Mouse (Mus musculus) spleen, embryonic (tissue): ENCODE data around the gene Noct.

Experiments used
- CTCF ChIA-PET: fragments of 350-600 bp; sonication (Branson Sonifier 250); formaldehyde crosslinking; loops from one replicate; lab custom pipeline; 2022; lab: Charles Lee

Noct gene

DNA sequence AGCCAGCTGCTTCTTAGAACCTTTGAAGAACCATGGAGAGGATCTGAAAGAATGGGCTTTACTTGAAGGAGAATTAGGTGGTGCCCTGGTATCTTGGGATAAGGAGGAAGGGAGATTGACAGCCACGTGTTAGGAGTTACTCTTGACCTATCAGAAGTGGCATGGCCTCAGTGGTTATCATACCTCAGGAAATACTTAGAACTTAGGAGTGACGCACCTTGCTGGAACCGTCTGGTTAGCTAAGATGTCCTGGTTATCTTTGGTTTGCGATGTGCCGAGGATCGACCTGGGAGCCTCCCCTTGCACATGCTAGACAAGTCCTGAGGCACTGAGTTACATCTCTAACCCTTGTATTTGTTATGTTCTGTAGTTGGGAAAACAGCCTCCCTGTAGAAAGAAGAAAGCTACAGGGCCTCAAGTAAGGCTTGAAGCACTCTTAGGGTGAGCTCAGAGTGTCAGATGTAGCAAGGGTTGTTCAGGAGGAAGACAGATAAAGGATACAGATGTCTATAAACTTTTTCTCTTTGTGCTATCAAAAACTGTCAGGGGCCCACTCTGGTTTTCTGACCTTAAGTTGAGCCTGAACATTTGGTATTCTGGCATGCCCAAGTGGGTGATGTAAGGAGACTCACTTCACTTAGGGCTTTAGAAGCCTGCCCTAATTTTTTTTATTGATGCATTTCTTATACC is 6.0 kb downstream of the Noct start:
- CTCF ChIA-PET, result interaction anchor here (1.0 kb wide), 1 partner anchor 178 kb away, joined by 3 read pairs; no protein-coding TSS in a partner anchor

DNA sequence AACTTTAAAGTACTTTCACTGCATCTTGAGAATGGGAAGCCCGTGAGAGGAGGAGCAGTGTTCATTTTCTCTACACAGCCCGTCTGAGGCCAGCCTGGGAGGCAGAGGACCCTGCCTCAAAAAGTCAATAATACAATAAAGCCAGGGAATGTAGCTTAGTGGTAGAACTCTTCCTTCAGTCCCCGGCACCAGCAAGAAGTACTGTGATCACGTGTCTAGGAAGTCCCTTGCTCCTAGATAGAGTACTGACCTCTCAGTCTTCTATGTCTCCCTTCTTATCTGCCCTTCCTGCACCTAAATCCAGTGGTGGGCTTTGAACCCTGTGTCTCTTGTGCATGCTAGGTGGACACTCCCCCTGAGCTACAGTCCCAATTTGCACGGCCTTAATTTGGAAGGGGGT is 6.6 kb downstream of the Noct start:
- CTCF ChIA-PET, result no interaction called here

DNA sequence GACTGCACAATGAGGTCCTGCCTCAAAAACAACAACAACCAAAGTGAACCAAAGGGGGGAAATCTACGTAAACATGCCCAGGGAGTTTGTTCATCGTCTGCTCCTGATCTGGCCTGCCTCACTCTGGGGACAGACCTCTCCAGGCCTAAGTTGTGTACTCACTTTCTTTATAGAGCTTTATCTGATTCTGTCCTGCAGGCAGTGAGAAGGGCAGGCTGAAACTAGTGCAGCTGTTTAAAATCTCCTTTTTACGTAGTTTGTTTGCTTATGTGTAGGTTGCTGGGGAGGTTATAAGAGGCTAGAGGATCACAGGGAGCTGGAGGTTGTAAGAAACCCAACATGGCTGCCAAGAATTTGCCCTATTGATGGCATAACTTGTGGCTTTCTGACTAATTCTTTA is 7.3 kb downstream of the Noct start:
- CTCF ChIA-PET, result no interaction called here

DNA sequence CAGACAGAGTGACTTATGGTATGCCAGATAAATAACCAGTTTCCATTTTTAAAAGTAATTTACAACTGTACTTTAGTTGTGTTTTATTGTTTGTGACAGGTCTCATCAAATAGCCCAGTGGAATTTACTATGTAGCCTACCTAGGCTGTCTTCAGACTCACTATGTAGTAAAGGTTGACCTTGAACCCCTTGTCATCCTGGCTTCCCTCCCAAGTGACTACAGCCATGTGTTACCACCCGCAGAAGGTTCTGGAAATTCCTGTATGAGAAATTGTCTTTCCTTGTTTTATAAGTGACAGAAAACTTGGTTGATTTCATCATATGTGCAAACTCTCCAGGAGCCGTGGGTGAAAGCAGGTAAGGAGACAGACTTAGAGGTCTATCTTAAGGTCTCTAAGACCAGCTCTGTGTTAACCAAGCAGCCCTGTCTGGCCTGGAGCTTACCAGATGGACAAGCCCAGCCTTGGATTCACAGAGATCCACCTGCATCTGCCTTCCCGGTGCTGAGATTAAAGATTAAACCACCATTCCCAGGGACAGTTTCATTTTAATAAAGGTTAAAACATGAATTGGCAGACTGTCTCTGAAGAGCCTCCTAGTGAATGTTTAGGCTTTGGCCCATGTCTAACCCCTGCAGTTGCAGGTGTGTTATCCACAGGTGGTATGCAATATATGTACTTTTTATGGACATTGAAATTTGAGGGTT is 8.1 kb downstream of the Noct start:
- CTCF ChIA-PET, result interaction anchor here (1.0 kb wide), 1 partner anchor 132 kb away, joined by 4 read pairs; no protein-coding TSS in a partner anchor

DNA sequence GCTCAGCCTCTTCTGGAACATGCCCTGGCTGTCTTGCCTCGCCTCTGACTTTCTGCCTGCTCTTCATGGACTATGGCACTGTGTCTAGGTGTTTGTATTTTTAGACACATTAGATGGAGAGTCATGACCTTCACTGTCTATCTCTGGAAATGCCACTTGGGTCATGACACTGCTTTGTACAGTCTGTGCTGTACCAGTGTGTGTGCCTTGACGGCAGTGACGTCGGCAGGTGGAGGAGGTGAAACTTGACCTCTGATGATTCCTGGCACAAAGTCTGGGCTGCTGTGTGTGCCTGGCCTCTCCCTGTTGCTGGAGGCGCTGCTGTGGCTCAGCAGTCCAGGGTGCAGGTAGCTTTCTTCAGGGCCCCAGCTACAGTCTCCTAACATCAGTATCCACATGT is 9.2 kb downstream of the Noct start:
- CTCF ChIA-PET, result interaction anchor here (1.0 kb wide), 1 partner anchor 131 kb away, joined by 4 read pairs; no protein-coding TSS in a partner anchor

DNA sequence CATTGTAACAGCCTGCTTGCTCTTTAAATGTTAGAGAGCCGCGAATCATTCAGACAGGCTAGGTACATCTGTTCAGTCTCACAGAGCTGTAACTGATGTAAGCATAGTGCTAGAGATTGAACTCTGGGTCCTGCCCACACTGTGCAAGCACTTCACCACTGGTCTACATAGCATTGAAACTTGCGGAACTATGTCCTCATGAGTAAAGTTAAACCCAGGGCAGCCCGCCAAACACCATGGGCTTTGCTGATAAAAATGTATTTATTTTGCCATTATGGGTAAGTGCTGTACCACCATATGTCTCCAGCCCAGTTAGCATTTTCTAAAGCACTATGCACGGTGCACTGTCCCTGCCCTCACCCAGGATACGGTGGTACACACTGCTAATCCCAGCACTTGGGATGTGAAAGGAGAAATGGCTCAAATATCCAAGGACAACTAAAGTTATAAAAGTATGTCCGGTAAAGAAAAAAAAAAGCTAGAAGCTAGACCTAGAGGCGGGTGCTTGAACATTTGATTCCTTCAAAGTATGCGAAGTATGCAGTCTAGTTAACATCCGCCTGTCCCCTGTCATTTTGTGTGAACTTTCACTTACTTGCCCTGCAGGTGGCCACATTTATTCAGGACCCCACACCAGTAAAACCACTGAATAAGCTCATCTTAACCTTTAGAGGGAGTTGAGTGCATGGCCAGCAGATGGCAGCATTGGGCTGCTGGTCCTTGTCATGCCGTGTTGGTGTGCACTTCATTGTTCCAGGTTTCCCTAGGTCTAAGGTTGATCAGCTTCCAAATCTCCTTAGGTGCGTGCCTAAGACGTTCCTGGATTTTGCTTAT is 9.9 kb downstream of the Noct start:
- CTCF ChIA-PET, result interaction anchor here (0.5 kb wide), 1 partner anchor 32 kb away, joined by 4 read pairs; no protein-coding TSS in a partner anchor

DNA sequence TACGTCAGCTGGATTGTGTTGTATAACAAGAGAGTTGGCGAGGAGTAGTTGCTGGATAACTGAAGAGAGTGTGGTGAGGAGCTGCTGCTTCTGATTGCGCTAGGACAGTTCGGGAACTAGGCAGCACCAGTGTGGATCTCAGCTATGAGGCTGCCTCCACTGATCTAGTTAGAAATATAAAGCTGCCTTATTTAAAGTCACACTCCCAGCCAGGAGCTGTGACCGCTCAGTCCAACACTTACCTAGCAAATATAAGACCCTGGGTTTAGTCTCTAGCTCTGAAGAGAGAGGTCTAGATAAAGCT is 10.5 kb downstream of the Noct start:
- CTCF ChIA-PET, result interaction anchor here (0.5 kb wide), 1 partner anchor 33 kb away, joined by 4 read pairs; no protein-coding TSS in a partner anchor

DNA sequence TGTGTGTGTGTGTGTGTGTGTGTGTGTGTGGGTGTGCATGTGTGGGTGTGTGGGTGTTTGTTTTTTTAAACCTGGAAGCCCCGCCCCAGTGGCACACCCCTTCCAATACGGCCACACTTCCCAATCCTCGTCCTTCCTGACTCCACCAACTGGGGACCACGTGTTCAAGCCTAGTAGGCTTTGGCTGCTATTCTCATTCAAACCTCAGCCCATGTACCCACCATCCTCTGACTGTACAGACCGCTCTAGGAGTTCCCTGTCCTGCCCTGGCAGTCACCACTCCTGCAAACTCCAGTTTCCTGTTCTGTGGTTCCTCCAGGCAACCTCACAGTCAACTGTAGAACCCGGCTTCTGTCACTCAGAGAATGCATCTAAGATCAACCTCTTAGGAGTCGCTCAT is 14.3 kb downstream of the Noct start:
- CTCF ChIA-PET, result interaction anchor here (0.6 kb wide), 1 partner anchor 15 kb away, joined by 6 read pairs; no protein-coding TSS in a partner anchor

DNA sequence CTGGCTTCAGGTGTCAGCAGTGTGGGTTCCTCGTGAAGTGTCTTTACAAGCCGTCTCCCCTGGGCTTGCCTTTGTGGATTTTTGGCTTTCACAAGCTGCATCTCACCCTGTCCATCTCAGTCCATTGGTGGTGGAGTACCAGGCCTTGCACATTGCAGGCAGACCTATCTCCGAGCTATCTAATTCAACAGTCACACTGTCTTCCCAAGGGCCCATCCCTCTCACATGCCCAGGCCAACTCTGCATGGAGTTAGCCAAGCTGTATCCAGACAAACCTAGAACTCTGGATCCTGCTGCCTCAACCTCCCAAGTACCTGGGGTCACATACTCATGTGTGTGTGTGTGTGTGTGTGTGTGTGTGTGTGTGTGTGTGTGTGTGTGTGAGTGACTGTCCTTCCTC is 15.3 kb downstream of the Noct start:
- CTCF ChIA-PET, result no interaction called here

DNA sequence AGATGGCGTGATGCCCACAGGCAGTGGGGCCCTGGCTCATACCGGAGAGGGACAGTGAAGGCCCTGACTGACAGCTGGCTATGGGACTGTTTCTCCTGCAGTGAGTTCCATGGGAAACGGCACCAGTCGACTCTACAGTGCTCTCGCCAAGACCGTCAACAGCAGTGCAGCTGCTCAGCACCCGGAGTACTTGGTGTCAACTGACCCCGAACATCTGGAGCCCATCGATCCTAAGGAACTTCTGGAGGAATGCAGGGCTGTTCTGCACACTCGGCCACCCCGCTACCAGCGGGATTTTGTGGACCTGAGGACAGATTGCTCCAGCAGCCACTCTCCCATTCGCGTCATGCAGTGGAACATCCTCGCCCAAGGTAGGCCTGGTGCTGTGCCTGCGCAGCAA is 23.5 kb downstream of the Noct start:
- CTCF ChIA-PET, result interaction anchor here (0.6 kb wide), 1 partner anchor 361 kb away, joined by 3 read pairs; no protein-coding TSS in a partner anchor

DNA sequence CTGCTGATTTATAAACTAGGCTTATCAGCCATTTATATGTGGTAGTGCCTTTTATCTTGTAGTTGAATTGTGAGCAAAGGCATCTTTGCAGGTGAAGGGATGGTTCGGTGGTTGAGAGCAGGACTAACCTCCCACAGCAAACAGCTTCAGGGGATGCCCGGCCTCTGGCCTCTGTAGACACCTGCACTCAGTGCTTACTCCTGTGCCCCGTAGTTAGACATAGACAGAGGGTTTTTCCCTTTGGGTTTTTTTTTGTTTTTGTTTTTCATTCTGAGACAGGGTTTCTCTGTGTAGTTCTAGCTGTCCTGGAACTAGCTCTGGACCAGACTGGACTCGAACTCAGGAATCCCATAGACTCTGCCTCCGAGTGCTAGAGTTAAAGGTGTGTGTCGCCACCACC is 24.4 kb downstream of the Noct start:
- CTCF ChIA-PET, result no interaction called here

DNA sequence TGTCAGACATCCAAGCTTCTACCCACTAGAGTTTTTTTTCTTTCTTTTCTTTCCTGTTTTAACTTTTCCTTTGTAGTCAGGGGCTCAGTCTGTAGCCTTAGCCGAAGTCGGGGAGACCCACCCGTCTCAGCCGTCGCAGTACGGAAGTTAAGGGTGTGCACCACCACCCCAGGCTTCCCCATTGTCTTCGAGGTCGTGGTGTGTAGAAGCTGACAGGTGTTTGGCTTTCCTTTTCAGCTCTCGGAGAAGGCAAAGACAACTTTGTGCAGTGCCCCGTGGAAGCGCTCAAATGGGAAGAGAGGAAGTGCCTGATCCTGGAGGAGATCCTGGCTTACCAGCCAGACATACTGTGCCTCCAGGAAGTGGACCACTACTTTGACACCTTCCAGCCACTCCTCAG is 25.2 kb downstream of the Noct start:
- CTCF ChIA-PET, result interaction anchor here (0.6 kb wide), 1 partner anchor 14 kb away, joined by 3 read pairs; no protein-coding TSS in a partner anchor

DNA sequence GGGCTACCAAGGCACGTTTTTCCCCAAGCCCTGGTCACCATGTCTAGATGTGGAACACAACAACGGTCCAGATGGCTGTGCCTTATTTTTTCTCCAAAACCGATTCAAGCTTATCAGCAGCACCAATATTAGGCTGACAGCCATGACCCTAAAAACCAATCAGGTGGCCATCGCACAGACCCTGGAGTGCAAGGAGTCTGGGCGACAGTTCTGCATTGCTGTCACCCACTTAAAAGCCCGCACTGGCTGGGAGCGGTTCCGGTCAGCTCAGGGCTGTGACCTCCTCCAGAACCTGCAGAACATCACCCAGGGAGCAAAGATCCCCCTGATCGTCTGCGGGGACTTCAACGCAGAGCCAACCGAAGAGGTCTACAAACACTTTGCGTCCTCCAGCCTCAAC is 25.6 kb downstream of the Noct start:
- CTCF ChIA-PET, result interaction anchor here (0.6 kb wide), 1 partner anchor 15 kb away, joined by 3 read pairs; no protein-coding TSS in a partner anchor

DNA sequence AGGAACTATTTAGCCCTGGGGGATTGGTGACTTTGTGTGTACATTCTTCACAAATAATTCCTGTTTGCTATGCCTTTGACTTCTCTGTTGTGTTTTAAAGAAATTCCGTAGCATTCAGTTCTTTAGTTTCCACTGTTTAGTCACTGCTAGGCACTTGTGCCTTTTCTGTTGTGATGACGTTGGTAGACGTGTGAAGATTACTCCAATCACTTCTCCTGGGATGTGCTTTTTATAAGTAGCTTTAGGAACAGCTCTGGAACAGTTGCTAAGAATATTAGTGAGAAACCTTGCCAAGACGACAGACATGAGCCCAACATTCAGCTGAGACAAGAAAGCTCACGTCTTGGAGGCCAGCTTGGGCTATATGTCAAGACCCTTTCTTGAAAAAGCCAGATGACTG is 26.8 kb downstream of the Noct start:
- CTCF ChIA-PET, result no interaction called here

DNA sequence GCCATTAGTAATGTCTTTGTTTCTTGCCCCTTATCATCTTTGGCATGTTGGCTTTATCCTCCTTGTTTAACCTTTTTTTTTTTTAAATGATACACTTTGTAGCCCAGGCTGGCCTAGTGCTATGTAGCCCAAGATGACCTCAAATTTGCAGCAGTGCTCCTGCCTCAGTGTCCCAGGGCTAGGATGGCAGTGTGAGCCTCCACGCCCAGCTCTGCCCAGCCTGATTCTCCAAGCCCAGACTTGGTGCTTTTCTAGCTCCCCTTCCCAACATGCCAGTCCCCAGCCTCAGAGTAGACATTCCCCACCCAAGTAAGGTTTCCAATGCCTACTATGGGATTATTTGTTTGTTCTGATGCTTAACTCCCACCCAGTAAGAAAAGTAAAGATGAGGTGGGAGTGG is 28.0 kb downstream of the Noct start:
- CTCF ChIA-PET, result interaction anchor here (1.3 kb wide), 1 partner anchor 124 kb away, joined by 4 read pairs; no protein-coding TSS in a partner anchor

DNA sequence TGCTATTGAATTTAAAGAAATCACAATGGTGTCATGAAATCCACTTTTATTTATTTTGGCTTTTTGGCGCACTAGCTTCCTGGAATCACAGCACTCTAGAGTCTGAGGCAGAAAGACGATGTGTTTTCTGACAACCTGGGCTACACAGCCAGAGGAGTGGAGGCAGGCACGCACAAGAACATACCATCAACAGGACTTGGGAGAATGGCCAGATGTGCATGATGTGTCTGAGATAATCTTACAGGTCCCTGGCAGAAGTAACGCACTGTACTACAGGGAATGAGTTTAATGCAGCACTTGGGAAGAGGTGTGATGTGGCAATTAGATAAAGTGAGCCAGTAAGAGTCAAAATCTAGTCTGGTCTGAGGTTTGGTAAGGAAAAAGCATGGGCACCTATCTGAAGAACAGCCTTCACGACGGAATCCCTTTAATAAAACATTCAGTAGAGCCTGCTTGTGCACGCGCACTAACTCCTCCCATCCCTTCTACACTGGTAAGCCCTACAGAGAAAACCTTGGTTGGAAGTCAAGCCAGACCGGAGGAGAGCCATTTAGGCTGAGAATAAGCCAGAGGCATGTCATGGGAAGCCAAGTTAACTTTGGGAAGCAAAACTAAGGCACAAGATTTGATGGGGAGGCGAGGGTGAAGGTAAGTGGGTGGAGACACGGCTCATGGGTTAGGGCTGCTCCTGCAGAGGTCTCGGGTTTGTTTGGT is 28.6 kb downstream of the Noct start:
- CTCF ChIA-PET, result interaction anchor here (1.3 kb wide), 1 partner anchor 124 kb away, joined by 4 read pairs; no protein-coding TSS in a partner anchor

DNA sequence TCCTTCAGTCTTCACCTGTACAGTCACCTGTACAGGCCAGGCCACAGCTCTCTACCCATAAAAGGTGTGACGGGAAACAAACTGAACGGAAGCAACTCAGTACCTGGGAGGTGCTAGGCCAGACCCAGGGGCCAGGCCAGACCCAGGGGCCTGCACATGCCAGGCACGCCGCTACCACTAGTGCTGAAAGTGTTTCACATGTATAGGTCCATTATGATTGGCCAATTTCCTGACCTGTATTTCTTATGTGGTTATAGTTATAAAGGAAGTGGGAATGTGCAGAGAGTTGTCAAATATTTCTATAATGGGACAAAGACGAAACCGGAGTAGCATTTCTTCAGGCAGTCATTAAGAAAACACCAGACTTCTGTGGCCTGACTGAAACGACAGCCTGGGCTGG is 30.5 kb downstream of the Noct start:
- CTCF ChIA-PET, result interaction anchor here (0.5 kb wide), 1 partner anchor 226 kb away, joined by 4 read pairs; no protein-coding TSS in a partner anchor

DNA sequence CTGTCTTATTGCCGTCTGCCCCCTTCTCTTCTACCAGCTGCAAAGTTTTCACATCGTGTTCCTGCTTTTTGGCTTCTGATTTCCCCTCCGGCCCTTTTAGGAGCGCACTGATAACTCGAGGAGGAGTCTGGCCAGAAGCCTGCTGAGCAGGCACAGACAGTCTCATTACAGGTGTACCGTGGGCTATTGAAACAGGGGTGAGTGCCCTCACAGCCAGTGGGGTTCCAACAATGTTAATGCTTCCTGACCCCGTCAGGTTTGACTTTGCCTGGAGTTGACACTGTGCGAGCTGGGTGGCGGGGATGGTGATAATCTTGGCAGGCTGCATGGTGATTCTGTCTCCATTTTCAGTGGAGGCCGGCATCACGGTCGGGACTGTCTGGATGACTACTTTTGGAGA is 32.2 kb downstream of the Noct start:
- CTCF ChIA-PET, result interaction anchor here (0.6 kb wide), 1 partner anchor 34 kb away, joined by 9 read pairs; no protein-coding TSS in a partner anchor

DNA sequence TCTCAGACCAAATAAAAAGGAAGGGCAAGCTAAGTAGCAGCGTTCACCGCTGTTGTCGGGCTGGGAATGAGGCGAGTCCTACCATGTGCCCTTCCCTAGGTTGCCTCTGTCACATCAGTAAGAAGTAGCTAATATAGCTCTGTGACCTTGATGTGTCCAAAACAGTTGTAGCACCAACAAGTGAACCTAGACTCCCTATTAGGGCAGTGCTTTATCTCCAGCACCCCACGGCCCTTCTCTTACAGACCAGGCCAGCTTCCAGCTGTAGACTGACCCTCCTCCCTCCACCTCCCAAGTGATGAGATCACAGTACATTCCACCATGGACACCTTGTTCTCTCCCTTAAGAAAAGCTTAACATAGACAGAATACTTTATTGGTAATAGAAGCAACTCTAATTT is 33.8 kb downstream of the Noct start:
- CTCF ChIA-PET, result no interaction called here

DNA sequence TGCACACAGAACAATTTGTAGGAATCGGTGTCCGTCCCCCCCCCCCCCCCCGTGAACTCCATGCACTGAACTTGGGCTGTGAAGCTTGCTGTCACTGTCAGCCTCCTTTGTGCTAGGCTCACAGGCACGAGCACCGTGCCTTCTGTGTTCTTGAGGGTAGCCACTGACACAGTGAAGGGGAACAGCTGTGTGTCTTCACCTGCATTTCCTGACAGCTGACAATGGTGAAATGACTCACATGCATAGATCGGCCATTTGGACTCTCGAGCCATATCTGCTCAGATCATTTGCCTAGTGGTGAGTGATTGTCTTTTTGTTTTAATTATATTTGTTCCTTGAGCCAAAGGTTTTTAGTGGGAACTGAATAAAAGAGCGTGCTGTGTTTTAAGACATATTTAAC is 38.7 kb downstream of the Noct start:
- CTCF ChIA-PET, result interaction anchor here (0.6 to 0.7 kb wide), 2 partner anchors 134 to 400 kb away, joined by 3 to 5 read pairs; no protein-coding TSS in a partner anchor

DNA sequence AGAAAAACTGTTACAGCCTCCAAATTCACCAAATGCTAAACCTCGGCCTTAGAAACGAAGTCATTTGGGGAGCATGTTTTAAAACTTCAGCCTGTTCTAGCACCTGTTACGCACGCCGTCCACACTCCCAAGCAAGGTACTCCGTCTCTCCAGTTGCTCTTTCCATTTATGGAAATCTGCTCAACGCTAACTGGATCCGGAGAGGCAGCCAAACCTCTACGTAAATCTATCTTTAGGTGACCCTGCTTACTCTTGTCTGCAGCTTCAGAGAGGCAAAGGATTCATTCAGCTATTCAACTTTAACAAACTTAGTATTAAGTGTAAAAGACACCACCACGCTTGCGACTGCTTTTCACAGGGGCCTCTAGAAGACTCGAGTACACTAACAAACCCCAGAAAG is 44.2 kb downstream of the Noct start:
- CTCF ChIA-PET, result no interaction called here
